Mouse (Mus musculus) gastrocnemius, postnatal 14 days (tissue): ENCODE results near the gene Stap1. TPM values are rescaled to one million over a fixed set of nuclear protein-coding genes. Genes with fewer than 3 reads are reported as not detected.
A peak's percentile ranks its signal among the peaks of the same experiment; 100 is the strongest.

ENCODE experiments used
- DNase-seq: peaks from one replicate; pipeline ENCODE4 v3.0.0; 2021; ENCODE audit warnings: mixed read lengths
- intact Hi-C: fragments of 180-260 bp; cut with DNase I; formaldehyde crosslinking; loops from one replicate; pipeline ENCODE4 v1.15.1; 2025; ENCODE audit warnings: low total_unique reads
- long read RNA-seq, 2 experiments: library from polyadenylated mRNA; stranded (forward); transcript quantifications; one replicate each; pipeline ENCODE4 v2.0.0; 2021
- total RNA-seq, 2 experiments: library from RNA; stranded (reverse); gene quantifications; 2 replicates each; pipeline ENCODE4 v1.2.3; 2021

Stap1 gene
- under 1 TPM; 0.29 to 0.33 TPM for total RNA-seq
- long read RNA-seq, experiment 1 = 0 reads
- long read RNA-seq, experiment 2 = 0 reads

- intact Hi-C loops = no loop called here
- no peak for DNase-seq
Measured at GRCm38 (mm10) chr5:86071538-86071937, at the start of gene Stap1. Gene Stap1 (plus strand): TSS chr5:86071746.

GRCm38 (mm10) chr5:86029820-86030219, 41.7 kb upstream of the Stap1 start:
- intact Hi-C loops = no loop called here
- no peak for DNase-seq

- no peak for DNase-seq
- intact Hi-C loops = no loop called here
Measured at GRCm38 (mm10) chr5:86063501-86063900, 8.0 kb upstream of the Stap1 start.

- intact Hi-C loops = no loop called here
- DNase-seq = peak; percentile 98
Measured at GRCm38 (mm10) chr5:86065101-86065875, 6.3 kb upstream of the Stap1 start, which contains the start of gene Cenpc1. Gene Cenpc1 (minus strand): TSS chr5:86065583.

GRCm38 (mm10) chr5:86065876-86066550, 5.5 kb upstream of the Stap1 start:
- intact Hi-C loops = no loop called here
- no peak for DNase-seq

GRCm38 (mm10) chr5:86066551-86066929, 5.0 kb upstream of the Stap1 start:
- intact Hi-C loops = no loop called here
- peak; percentile 75 for DNase-seq

GRCm38 (mm10) chr5:86068451-86068850, 3.1 kb upstream of the Stap1 start:
- intact Hi-C loops = no loop called here
- no peak for DNase-seq

GRCm38 (mm10) chr5:86069121-86069520, 2.4 kb upstream of the Stap1 start:
- DNase-seq = no peak
- intact Hi-C loops = no loop called here

GRCm38 (mm10) chr5:86072756-86073386, 1.3 kb downstream of the Stap1 start:
- intact Hi-C loops = no loop called here
- no peak for DNase-seq

- intact Hi-C loops = no loop called here
- DNase-seq = no peak
Measured at GRCm38 (mm10) chr5:86078720-86079334, 7.3 kb downstream of the Stap1 start.

GRCm38 (mm10) chr5:86083987-86084386, 12.4 kb downstream of the Stap1 start:
- no peak for DNase-seq
- intact Hi-C loops = no loop called here

- intact Hi-C loops = no loop called here
- no peak for DNase-seq
Measured at GRCm38 (mm10) chr5:86084979-86085378, 13.4 kb downstream of the Stap1 start.

- DNase-seq = no peak
- intact Hi-C loops = no loop called here
Measured at GRCm38 (mm10) chr5:86086751-86087150, 15.2 kb downstream of the Stap1 start.

GRCm38 (mm10) chr5:86094754-86095153, 23.2 kb downstream of the Stap1 start:
- intact Hi-C loops = no loop called here

GRCm38 (mm10) chr5:86098988-86099387, 27.4 kb downstream of the Stap1 start:
- intact Hi-C loops = no loop called here
- DNase-seq = no peak

More at GRCm38 (mm10) chr5:86094754-86095153, 23.2 kb downstream of the Stap1 start:
- no peak for DNase-seq

- intact Hi-C loops = no loop called here
- DNase-seq = no peak
Measured at GRCm38 (mm10) chr5:86100621-86101020, 29.1 kb downstream of the Stap1 start.

- no peak for DNase-seq
- intact Hi-C loops = no loop called here
Measured at GRCm38 (mm10) chr5:86102176-86102575, 30.6 kb downstream of the Stap1 start.

- intact Hi-C loops = no loop called here
Measured at GRCm38 (mm10) chr5:86106610-86107009, 35.1 kb downstream of the Stap1 start.

GRCm38 (mm10) chr5:86111074-86111473, 39.5 kb downstream of the Stap1 start:
- no peak for DNase-seq
- intact Hi-C loops = no loop called here

More at GRCm38 (mm10) chr5:86106610-86107009, 35.1 kb downstream of the Stap1 start:
- DNase-seq = no peak

GRCm38 (mm10) chr5:86113037-86113436, 41.5 kb downstream of the Stap1 start:
- DNase-seq = no peak
- intact Hi-C loops = no loop called here
